Mouse (Mus musculus): Measurements from ENCODE around the gene Dars.
"Not testable (repeated sequence)": the region's sequence is repeated elsewhere in the genome, so short reads cannot be mapped to it uniquely, and the experiment has no call there.

Dars gene

DNA sequence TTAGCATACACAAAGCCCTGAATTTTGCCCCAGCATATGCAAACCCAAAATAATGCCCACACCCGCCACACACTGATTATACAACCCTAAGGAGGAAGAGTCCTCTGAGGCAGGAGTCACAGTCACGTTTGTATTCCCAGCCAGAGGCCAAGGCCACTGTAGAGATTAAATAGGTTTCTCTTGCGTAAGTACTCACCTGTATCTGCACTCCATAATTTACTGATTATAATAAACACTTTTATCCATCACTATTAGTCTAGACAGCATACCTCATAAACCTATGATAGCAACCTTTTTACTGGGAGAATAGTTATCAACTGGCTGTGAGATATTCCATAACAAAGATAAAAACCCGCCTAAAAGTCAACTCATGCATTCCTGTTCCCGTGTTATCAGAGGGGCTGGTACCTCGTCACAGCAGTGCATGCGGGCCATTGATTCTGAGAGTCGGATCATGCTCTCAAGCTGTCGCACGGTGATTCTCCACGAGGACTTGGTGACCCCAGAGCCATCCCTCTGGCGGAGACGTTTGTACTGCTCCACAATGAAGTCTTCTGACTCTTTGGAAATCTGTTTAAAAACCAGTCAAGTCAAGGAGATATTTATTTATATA lies 79.4 kb downstream of the Dars start:
- DNase-seq (ENCODE audit: low read depth) = no peak

DNA sequence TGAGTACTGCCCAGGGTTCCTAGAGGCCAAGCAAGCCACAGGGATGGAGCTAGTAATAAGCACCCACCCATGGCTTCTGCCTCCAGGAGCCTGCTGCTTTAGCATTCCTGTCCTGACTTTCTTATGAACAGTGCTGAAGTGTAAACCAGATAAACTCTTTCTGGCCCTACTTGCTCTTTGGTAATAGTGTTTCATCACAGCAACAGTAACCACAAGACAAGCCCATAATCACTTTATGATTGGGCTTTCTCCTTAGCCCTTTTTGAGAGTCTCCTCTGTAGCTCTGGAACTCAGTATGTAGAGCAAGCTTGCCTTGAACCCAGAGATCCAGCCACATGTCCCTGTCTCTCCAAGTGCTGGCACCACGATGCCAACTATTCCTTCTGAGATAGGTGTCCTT lies 86.9 kb downstream of the Dars start:
- no peak for DNase-seq (ENCODE audit: low read depth)

DNA sequence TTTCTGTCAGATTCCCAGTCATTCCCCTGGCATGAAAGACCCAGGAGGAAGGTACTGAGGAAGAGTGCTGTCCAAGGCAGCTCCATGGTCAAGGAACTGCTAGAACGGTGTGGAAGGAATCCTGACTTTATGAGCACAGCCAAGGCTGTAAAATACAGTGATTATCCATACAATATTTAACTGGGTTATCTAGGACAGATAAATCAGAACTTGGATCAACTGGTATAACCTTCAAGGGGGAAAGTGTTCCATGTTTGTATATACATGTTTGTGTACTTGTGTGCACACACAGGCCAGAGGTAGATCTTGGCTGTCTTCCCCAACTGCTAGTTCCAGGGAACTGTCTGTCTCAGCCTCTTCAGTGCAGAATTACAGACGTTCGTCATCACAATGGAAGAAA lies 89.0 kb downstream of the Dars start, which contains the start of gene Lct:
Gene Lct, minus strand, starts transcription at position 101 of the 400 bp plus-strand sequence.
- DNase-seq (ENCODE audit: low read depth) = no peak

DNA sequence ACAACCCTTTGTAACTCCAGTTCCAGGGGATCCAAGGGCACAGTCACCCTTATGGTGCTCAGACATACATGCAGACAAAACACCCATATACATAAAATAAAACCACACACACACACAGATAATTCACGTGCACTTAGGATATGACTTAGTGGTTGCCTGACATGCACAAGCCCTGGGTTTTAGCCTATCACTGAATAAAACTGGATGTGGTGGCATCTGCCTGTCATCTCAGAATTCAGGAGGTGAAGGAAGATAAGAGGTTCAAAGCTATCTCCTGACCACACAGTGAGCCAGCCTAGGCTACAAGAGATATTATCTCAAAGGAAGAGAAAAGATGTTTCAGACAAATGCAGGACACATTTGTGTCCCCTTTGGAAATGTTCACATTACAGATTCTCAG lies 90.0 kb downstream of the Dars start:
- peak; percentile 20 for DNase-seq (ENCODE audit: low read depth)

DNA sequence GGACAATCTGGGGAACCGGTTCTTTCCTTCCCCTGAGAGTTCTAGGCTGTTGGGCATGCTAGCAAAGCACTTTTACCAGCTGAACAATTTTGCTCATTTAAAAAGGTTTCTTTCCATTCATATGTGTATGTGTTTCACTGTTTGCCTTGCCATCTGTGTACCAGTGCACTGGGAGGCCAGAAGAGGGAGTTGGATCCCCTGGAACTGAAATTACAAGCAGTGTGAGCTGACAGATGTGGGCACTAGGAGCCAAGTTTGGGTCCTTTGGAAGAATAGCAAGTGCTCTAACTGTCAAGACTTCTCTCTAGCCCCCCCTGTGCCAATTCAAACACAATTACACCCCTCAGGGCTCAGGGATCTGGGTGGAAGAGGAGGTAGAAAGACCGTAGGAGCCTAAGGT lies 92.4 kb downstream of the Dars start:
- DNase-seq (ENCODE audit: low read depth) = no peak

DNA sequence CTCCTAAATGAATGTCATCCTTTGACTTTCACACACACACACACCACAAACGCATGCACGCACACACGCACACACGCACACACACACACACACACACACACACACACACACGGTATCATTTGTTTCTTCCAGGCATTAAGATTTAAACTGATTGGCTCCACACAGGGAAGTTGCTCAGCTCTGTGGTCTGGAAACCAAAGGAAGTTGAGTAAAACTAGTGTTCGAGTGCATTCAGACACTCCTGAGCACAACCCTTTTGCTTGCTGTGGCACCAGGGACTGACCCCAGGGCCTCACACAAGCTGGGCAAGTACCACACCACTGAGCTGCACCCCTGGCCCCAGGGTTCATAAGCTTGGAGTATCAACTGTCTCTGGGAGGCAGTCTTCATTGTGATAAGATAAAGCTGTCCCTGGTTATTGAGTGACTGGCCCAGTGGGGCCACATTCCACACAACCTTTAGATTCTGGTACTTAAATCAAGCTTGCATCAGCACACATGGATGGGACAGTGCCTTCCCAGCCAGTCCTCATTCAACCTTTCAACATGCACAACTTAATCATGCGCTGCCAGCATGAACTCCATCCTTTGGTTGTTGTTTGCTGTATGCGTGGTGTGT lies 94.0 kb downstream of the Dars start:
- DNase-seq (ENCODE audit: low read depth) = no peak

DNA sequence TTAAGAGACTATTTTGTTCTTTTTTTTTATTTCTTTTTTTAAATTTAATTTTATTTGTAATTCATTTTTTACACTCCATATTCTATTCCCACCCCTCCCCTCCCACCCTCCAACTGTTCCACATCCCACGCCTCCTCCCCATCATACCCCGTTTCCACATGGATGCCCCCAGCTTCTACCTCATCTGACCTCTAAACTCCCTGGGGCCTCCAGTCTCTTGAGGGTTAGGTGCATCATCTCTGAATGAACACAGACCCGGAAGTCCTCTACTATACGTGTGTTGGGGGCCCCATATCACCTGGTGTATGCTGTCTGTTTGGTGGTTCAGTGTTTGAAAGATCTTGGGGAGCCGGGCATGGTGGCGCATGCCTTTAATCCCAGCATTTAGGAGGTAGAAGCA lies 97.9 kb downstream of the Dars start:
- not testable (repeated sequence) for DNase-seq (ENCODE audit: low read depth)

DNA sequence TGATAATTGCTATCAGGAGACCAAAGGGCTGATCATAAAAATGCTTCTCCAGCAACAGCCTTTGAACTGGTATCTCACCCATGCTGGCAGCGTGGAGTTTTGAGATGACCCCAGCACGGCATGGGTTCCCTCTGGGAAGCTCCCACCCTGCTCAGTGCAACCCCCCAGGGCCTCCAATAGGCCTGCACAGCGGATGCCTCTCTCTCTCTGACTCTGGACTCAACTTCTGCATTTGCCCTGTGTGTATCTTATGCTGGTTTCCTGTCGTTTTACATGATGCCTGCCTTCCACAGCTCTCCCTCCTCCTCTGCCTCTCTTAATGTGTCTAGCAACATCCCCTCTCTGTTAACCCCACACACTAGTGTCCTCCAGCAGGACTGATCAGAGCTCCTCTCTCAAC lies 102.5 kb downstream of the Dars start:
- DNase-seq (ENCODE audit: low read depth) = no peak
